Mouse (Mus musculus) heart, postnatal 25 days (tissue): ENCODE measurements at regions not wholly inside any gene's neighbourhood (a gene's known extent, or its start where the extent isn't known, plus 50 kb on each side); places are given as distances from the start of the nearest gene placed in this dataset.

Source experiments
- DNase-seq: peaks from one replicate; pipeline ENCODE4 v3.0.0; 2022; ENCODE audit warnings: low spot score
- intact Hi-C: fragments of 180-260 bp; cut with DNase I; formaldehyde crosslinking; loops from one replicate; pipeline ENCODE4 v1.15.1; 2025

- DNase-seq: no peak
- intact Hi-C loops: no loop called here
These were observed 411.2 kb upstream of the Nr2f2 start for GRCm38 (mm10) chr7:70777763-70778162.

GRCm38 (mm10) chr7:70769655-70770054, 403.1 kb upstream of the Nr2f2 start:
- DNase-seq: no peak
- intact Hi-C loops: no loop called here

- intact Hi-C loops: no loop called here
- no peak for DNase-seq
These were observed 401.2 kb upstream of the Nr2f2 start for GRCm38 (mm10) chr7:70767697-70768096.

GRCm38 (mm10) chr7:70756676-70757075, 390.1 kb upstream of the Nr2f2 start:
- no peak for DNase-seq

GRCm38 (mm10) chr7:70754826-70755225, 388.3 kb upstream of the Nr2f2 start:
- intact Hi-C loops: no loop called here
- DNase-seq: no peak

More at GRCm38 (mm10) chr7:70756676-70757075, 390.1 kb upstream of the Nr2f2 start:
- intact Hi-C loops: no loop called here

- intact Hi-C loops: no loop called here
- DNase-seq: no peak
These were observed 386.3 kb upstream of the Nr2f2 start for GRCm38 (mm10) chr7:70752802-70753218.

GRCm38 (mm10) chr7:70748884-70749283, 382.3 kb upstream of the Nr2f2 start:
- no peak for DNase-seq
- intact Hi-C loops: no loop called here

- intact Hi-C loops: no loop called here
- DNase-seq: no peak
These were observed 381.8 kb upstream of the Nr2f2 start for GRCm38 (mm10) chr7:70748345-70748744.

- intact Hi-C loops: no loop called here
- DNase-seq: no peak
These were observed 377.8 kb upstream of the Nr2f2 start for GRCm38 (mm10) chr7:70744296-70744695.

- no peak for DNase-seq
- intact Hi-C loops: no loop called here
These were observed 369.1 kb upstream of the Nr2f2 start for GRCm38 (mm10) chr7:70735591-70735990.

GRCm38 (mm10) chr7:70733501-70733900, 367.0 kb upstream of the Nr2f2 start:
- intact Hi-C loops: no loop called here
- no peak for DNase-seq

GRCm38 (mm10) chr7:70729896-70730295, 363.4 kb upstream of the Nr2f2 start:
- no peak for DNase-seq
- intact Hi-C loops: no loop called here

- intact Hi-C loops: no loop called here
- no peak for DNase-seq
These were observed 351.7 kb upstream of the Nr2f2 start for GRCm38 (mm10) chr7:70718149-70718765.

- DNase-seq: no peak
- intact Hi-C loops: no loop called here
These were observed 351.1 kb upstream of the Nr2f2 start for GRCm38 (mm10) chr7:70717608-70718007.

GRCm38 (mm10) chr7:70716811-70717458, 350.4 kb upstream of the Nr2f2 start:
- intact Hi-C loops: no loop called here
- no peak for DNase-seq

GRCm38 (mm10) chr7:70712141-70712540, 345.6 kb upstream of the Nr2f2 start:
- intact Hi-C loops: no loop called here
- DNase-seq: no peak

GRCm38 (mm10) chr7:70706281-70706680, 339.7 kb upstream of the Nr2f2 start:
- DNase-seq: no peak
- intact Hi-C loops: no loop called here

- DNase-seq: no peak
- intact Hi-C loops: no loop called here
These were observed 337.2 kb upstream of the Nr2f2 start for GRCm38 (mm10) chr7:70703784-70704183.

- no peak for DNase-seq
- intact Hi-C loops: no loop called here
These were observed 333.9 kb upstream of the Nr2f2 start for GRCm38 (mm10) chr7:70700461-70700860.

GRCm38 (mm10) chr7:70699391-70699790, 332.9 kb upstream of the Nr2f2 start:
- intact Hi-C loops: no loop called here

GRCm38 (mm10) chr7:70698986-70699385, 332.5 kb upstream of the Nr2f2 start:
- intact Hi-C loops: no loop called here
- no peak for DNase-seq

More at GRCm38 (mm10) chr7:70699391-70699790, 332.9 kb upstream of the Nr2f2 start:
- DNase-seq: no peak

GRCm38 (mm10) chr7:70692160-70692559, 325.6 kb upstream of the Nr2f2 start:
- DNase-seq: no peak
- intact Hi-C loops: no loop called here
